Mouse (Mus musculus) cerebellum, adult (tissue): ENCODE measurements around the gene Mmd2.

Source experiments
- ATAC-seq: cut with Nextera tagmentation; 2 replicates; pipeline ENCODE4 v1.9.2; 2017; ENCODE audit warnings: mild to moderate bottlenecking, moderate library complexity, mixed read lengths; ENCODE audit not compliant: insufficient number of reproducible peaks, low FRiP score, low TSS enrichment

Mmd2 gene

GRCm38 (mm10) chr5:142549961-142550705 lies 58.5 kb downstream of the Mmd2 start:
- ATAC-seq, result peak; percentile 8; the same call in 1 of the 2 replicates

- ATAC-seq, result no peak
Observed at GRCm38 (mm10) chr5:142549441-142549840, 59.2 kb downstream of the Mmd2 start.

GRCm38 (mm10) chr5:142547066-142547465 lies 61.5 kb downstream of the Mmd2 start:
- ATAC-seq, result no peak

DNA sequence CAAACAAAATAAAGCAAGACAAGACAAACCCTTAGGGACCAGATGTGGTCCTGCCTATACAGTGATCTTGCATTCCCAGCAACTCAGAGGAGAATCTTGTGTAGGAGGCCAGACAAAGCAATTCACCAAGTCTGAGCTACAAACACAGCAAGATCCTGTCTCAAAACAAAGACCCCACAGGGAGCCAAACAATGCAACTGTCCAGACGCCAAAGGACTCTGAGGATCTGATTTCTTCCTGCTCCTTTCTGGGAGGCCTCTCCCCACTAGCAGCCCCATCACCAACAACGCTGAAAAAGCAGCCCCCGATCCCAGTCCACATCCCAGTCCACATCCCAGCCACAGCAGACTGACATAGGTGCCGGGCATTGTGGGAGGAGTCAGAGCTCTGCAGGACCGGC lies 62.3 kb downstream of the Mmd2 start:
- no peak for ATAC-seq

GRCm38 (mm10) chr5:142545014-142545795 lies 63.4 kb downstream of the Mmd2 start:
- ATAC-seq, result no peak

- no peak for ATAC-seq
Observed at GRCm38 (mm10) chr5:142537286-142537685, 71.3 kb downstream of the Mmd2 start.

DNA sequence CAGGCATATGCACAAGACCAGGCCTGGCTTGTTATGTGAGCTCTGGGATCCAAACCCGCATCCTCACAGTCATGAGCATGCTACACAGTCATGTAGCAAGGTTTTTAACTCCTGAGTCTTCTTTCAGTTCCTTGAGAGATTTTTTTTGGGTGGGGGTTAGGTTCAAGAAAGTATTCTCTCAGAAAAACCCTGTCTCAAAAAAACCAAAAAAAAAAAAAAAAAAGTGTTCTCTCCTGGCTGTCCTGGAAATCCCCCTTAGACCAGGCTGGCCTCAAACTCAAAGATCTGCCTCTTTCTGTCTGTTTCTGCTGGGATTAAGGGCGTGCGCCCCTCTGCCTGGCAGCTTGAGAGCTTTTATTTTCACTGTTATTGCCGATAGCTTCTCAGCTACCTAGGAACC lies 73.2 kb downstream of the Mmd2 start:
- no peak for ATAC-seq

- no peak for ATAC-seq
Observed at GRCm38 (mm10) chr5:142529915-142530314, 78.7 kb downstream of the Mmd2 start, which contains the start of gene Papolb. Papolb (minus strand) TSS chr5:142530076.

DNA sequence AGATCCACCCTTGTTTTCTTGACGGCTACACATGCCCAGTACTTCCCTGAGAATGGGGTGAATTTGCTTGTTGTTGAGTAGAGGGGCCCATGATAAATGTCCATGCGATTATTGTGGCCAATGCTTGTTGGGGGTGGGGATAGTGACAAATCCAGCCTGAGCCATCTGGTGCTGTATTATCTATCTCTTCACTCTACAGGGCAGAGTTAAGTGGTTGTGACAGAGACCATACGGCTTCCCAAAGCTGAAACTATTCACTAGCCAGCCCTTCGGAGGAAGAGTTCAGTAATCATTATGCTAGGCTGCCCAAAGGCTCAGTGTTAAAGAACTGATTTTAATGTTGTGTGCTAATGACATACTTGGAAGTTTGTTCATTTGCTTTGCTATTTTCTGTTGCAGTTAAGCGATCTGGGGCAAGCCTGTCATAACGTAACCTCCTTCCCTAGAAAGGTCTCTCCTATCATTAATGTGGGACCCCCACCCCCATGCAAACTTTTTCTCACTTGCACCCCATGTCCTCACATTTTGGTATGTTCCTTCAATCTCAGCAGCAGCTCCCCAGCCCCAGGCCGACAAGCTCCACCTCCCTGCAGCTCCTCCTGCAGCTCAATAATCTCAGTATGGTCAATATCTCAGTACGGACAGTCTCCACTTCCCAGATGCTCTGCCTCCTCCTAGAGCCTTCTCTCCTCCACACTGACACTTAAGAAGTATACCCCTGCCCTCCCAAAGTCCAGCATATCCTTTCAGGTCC lies 83.7 kb downstream of the Mmd2 start:
- peak; percentile 79; the same call in 1 of the 2 replicates for ATAC-seq

DNA sequence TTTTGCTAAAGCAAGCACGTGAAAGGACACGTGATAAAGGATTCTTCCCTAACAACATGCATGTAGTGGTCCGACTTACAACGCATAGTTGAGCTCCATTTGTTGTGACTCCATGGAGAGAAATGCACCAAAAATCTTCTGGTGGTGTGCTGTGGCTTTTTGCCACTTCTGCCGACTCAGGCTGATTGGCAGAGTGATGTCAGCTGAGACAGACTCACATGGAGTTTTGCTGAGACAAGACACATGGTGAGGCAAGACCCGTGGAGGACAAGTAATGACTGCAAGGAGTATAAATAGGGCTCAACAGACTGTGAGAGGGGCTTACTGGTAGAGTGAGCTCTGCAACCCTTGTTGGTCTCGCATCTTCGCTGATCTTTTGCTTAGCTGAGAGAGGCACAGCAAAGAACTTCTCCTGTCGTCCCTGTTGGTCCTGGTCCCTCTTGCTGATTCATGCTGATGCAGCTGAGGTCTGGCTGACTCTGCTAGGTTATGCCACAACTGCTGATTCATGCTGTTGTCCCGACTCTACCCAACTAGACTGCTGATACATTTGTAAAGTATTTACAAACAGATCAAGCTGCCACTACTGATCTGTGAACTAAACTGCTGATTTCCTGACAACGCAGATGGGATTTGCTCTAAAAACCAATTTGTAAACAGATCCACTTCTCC lies 87.3 kb downstream of the Mmd2 start:
- no peak for ATAC-seq

DNA sequence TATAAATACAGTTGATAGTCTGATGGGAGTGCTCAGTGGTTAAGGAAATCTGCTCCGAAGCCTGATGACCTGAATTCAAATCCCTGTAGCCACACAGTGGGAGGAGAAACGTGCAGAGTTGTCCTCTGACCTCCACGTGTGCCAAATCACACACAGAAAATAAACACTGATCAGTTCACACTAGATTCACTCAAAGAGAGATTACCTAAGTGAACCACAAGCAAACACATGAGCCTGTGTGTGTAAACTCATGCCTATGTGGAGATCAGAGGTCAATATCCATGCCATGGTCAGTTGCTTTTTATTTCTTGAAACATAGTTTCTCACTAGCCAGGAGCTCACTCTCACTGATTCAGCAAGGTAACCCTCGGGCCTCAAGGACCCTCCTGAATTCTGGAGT lies 88.2 kb downstream of the Mmd2 start:
- ATAC-seq, result no peak

DNA sequence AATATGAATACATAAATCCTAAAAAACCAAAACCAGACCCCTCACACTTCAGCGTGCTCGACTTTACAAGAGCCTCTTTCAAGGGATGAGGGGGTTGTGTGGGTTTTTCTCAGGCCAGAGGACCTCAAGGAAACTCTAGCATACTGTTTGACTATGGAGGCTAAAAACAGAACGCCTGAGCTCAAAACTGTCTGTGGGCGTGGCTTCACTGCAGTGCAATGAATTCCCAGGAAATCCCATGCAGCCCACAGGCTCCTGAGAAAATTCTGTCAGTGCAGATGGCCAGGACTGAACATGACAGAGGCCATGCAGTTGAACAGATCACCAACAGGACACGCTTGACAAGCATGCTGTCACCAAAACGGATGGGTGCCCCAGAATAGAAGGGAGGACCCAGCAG lies 89.6 kb downstream of the Mmd2 start:
- no peak for ATAC-seq
